Mouse (Mus musculus): ENCODE measurements around the gene Gm8453. TPM values are rescaled to one million over a fixed set of nuclear protein-coding genes. Genes with fewer than 3 reads are reported as not detected.

Gm8453 gene
- polyA plus RNA-seq (2017; shearing (Covaris generic)): not detected

DNA sequence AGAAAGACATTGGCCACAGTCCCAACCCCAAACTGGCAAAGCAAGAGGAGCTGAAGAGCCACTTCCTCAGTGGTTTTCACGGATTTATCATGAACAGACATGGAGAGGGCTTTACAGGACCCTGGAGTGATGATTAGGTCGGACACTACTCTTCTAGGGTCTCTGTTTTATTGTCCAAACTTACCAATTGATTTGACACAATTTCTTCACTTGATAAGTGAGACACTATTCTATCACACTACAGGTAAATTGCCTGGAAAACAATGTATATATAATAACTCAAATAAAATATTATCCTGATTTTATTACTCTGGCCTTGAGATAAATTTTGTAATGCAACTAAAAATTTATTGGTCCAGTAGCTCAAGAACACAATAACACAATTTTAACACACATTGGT, at the start of gene Gm8453:
Gm8453 (minus strand) TSS at position 101 of the 400 bp plus-strand sequence.

DNA sequence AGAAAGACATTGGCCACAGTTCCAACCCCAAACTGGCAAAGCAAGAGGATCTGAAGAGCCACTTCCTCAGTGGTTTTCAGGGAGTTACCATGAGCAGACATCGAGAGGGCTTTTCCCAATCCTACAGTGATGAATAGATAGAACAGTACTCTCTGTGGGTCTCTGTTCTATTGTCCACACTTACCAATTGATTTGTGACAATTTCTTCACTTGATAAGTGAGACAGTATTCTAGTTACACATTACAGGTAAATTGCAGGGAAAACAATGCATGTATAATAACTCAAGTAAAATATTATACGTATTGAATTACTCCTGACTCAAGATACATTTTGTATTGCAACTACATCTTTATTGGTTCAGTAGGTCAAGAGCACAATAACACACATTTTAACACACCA, 28.1 kb downstream of the Gm8453 start, which contains the start of gene Gm8653:
Gm8653 (minus strand) TSS at position 101 of the 400 bp plus-strand sequence.

DNA sequence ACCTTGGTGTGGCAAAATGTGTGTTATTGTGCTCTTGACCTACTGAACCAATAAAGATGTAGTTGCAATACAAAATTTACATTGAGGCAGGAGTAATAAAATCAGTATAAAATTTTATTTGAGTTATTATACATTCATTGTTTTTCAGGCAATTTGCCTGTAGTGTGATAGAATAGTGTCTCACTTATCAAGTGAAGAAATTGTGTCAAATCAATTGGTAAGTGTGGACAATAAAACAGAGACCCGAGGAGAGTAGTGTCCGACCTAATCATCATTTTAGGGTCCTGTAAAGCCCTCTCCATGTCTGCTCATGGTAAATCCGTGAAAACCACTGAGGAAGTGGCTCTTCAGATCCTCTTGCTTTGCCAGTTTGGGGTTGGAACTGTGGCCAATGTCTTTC, 40.2 kb downstream of the Gm8453 start, which contains the start of gene Vmn1r143:
Vmn1r143 (plus strand) TSS at position 301 of the 400 bp plus-strand sequence.

Other genes starting within 250 kb of the Gm8453 start
- not detected for gene Vmn1r137, start 234.9 kb downstream of the Gm8453 start, polyA plus RNA-seq (2017; shearing (Covaris generic))
- gene Vmn1r138, start 200.6 kb downstream of the Gm8453 start, polyA plus RNA-seq (2017; shearing (Covaris generic)): not detected
- not detected for gene Gm6176, start 173.2 kb downstream of the Gm8453 start, polyA plus RNA-seq (2017; shearing (Covaris generic))
- gene Vmn1r139, start 160.4 kb downstream of the Gm8453 start, polyA plus RNA-seq (2017; shearing (Covaris generic)): not detected
- not detected for gene Gm16451, start 111.2 kb downstream of the Gm8453 start, polyA plus RNA-seq (2017; shearing (Covaris generic))
- gene Gm10666, start 94.7 kb downstream of the Gm8453 start, polyA plus RNA-seq (2017; shearing (Covaris generic)): not detected
- gene Vmn1r142, start 65.4 kb downstream of the Gm8453 start, polyA plus RNA-seq (2017; shearing (Covaris generic)): not detected
- not detected for gene Vmn1r143, start 40.1 kb downstream of the Gm8453 start, polyA plus RNA-seq (2017; shearing (Covaris generic))
- gene Gm8653, start 28.2 kb downstream of the Gm8453 start, polyA plus RNA-seq (2017; shearing (Covaris generic)): not detected
- not detected for gene Gm4187, start 100.2 kb upstream of the Gm8453 start, polyA plus RNA-seq (2017; shearing (Covaris generic))
- gene Gm8660, start 141.6 kb upstream of the Gm8453 start, polyA plus RNA-seq (2017; shearing (Covaris generic)): not detected
- not detected for gene Vmn1r148, start 184.1 kb upstream of the Gm8453 start, polyA plus RNA-seq (2017; shearing (Covaris generic))
- gene Vmn1r149, start 208.7 kb upstream of the Gm8453 start, polyA plus RNA-seq (2017; shearing (Covaris generic)): not detected
- gene Gm10665, start 234.6 kb upstream of the Gm8453 start, polyA plus RNA-seq (2017; shearing (Covaris generic)): not detected